9 mouse cellular contexts compared by ENCODE assay signal in genomic region chr12:69474916-69475661, GRCm38 (mm10).
DNase-seq lines count a peak whose midpoint lies in the region; ATAC-seq and TF ChIP-seq lines count a peak whose summit lies in the region.
"Had no signal": no experiment of that assay in that cellular context is flagged by ENCODE, and none has a peak within 500 bp of the region (broad histone marks: within the 10 kb centered on the region; RNA-seq: fewer than 3 reads in every experiment).

No protein-coding gene starts in this region.

- no peaks in the 10 kb centered on the region for H3K27me3 ChIP-seq in liver, embryonic 16.5 days (ENCODE audit: control insufficient read depth, insufficient read depth, low read depth, low read length)
- no peaks in the 10 kb centered on the region for H3K27me3 ChIP-seq in forebrain, embryonic 15.5 days
- no peaks in the 10 kb centered on the region for H3K27me3 ChIP-seq in limb, embryonic 10.5 days (ENCODE audit: low read depth, poor library complexity, severe bottlenecking)

- peak overlapping the region; percentile 35; the same call in 1 of the 2 replicates for H3K27ac ChIP-seq in liver, embryonic 16.5 days (ENCODE audit: low read length)
- peak overlapping the region; percentile 88 for H3K27ac ChIP-seq in bone marrow, adult 2 months (ENCODE audit: control insufficient read depth, insufficient read depth, low read depth, low read length, poor library complexity)
- no peak overlapping the region for H3K27ac ChIP-seq in forebrain, embryonic 15.5 days (replicated peaks)
- peak overlapping the region; percentile 87 for H3K27ac ChIP-seq in limb, embryonic 10.5 days

- no peaks in the 10 kb centered on the region for H3K36me3 ChIP-seq in liver, embryonic 16.5 days (ENCODE audit: control insufficient read depth, insufficient read depth)
- H3K36me3 ChIP-seq in forebrain, embryonic 15.5 days: no peaks in the 10 kb centered on the region
- H3K36me3 ChIP-seq in limb, embryonic 10.5 days: no peaks in the 10 kb centered on the region

- H3K4me3 ChIP-seq in liver, embryonic 16.5 days (ENCODE audit: low read depth, low read length): no peak overlapping the region
- H3K4me3 ChIP-seq in bone marrow, adult 2 months (replicated peaks; ENCODE audit: control insufficient read depth, low read depth, low read length): peak overlapping the region; percentile 42
- no peak overlapping the region for H3K4me3 ChIP-seq in forebrain, embryonic 15.5 days
- H3K4me3 ChIP-seq in limb, embryonic 10.5 days: peak overlapping the region; percentile 10; the same call in 1 of the 2 replicates
- H3K4me3 ChIP-seq: erythroblast, embryonic 14.5 days had no signal

- no peak for TF ChIP-seq CTCF in bone marrow, adult 2 months (IDR thresholded peaks at IDR 0.05; ENCODE audit: control insufficient read depth, insufficient read depth, low read length)

- no peak for ATAC-seq in liver, embryonic 16.5 days (ENCODE audit: low read depth)
- ATAC-seq in forebrain, embryonic 15.5 days (replicated peaks): peak; percentile 71

- no peak overlapping the region for H3K9ac ChIP-seq in liver, embryonic 16.5 days (ENCODE audit: low read depth, low read length)
- H3K9ac ChIP-seq in forebrain, embryonic 15.5 days (replicated peaks): no peak overlapping the region

- no peak for TF ChIP-seq POLR2A in bone marrow, adult 2 months (IDR thresholded peaks at IDR 0.05; ENCODE audit: borderline replicate concordance, control insufficient read depth, low read depth, low read length)

- 0 out of 2 replicates have a peak overlapping the region, but pooled peaks have one; percentile 8 for H3K4me2 ChIP-seq in liver, embryonic 16.5 days (ENCODE audit: low read depth, low read length)
- no peak overlapping the region for H3K4me2 ChIP-seq in forebrain, embryonic 15.5 days (replicated peaks)

- H3K9me3 ChIP-seq in liver, embryonic 16.5 days (replicated peaks; ENCODE audit: control insufficient read depth, low read length): no peaks in the 10 kb centered on the region
- no peaks in the 10 kb centered on the region for H3K9me3 ChIP-seq in forebrain, embryonic 15.5 days
- no peaks in the 10 kb centered on the region for H3K9me3 ChIP-seq in limb, embryonic 10.5 days (replicated peaks)

- peaks cover 2% of the 10 kb centered on the region; the same call in 1 of the 2 replicates for H3K4me1 ChIP-seq in liver, embryonic 16.5 days (ENCODE audit: control insufficient read depth, low read depth, low read length)
- H3K4me1 ChIP-seq in bone marrow, adult 2 months (ENCODE audit: control insufficient read depth, insufficient read depth, low read length): peaks cover 6% of the 10 kb centered on the region
- H3K4me1 ChIP-seq in forebrain, embryonic 15.5 days: peaks cover 24% of the 10 kb centered on the region
- peaks cover 41% of the 10 kb centered on the region for H3K4me1 ChIP-seq in limb, embryonic 10.5 days

- no peak for DNase-seq in liver
- peak; percentile 49 for DNase-seq in limb, embryonic 10.5 days (ENCODE audit: low spot score)
- peak; percentile 78 for DNase-seq in skeletal muscle tissue, adult 2 months (ENCODE audit: low read depth, low spot score)
- DNase-seq in left cerebral cortex, adult 18-20 months (ENCODE audit: low spot score in 2 of 2): no peak
- DNase-seq in frontal cortex, postnatal 25 days (ENCODE audit: low spot score in 2 of 2): no peak

- 35% methylated on average over 17 of the region's 17 CpGs for WGBS in liver, embryonic 16.5 days (ENCODE audit: insufficient replicate concordance)
- WGBS in bone marrow, adult 2 months: 7% methylated on average over 17 of the region's 17 CpGs
- WGBS in forebrain, embryonic 15.5 days: 55% methylated on average over 17 of the region's 17 CpGs
- 68% methylated on average over 17 of the region's 17 CpGs for WGBS in limb, embryonic 10.5 days

Comparison
In these comparisons a context has a peak if more than half of its experiments do, and no peak if none do; other contexts are left out.
1. H3K4me3 ChIP-seq: peak in bone marrow, adult 2 months (single experiment) and limb, embryonic 10.5 days (single experiment); none in liver, embryonic 16.5 days (single experiment) and forebrain, embryonic 15.5 days (single experiment).
2. DNase-seq: peak in limb, embryonic 10.5 days (single experiment) and skeletal muscle tissue, adult 2 months (single experiment); none in liver (single experiment), left cerebral cortex, adult 18-20 months (0 of 2) and frontal cortex, postnatal 25 days (0 of 2).